Mouse (Mus musculus) activated CD4-positive, CD25-positive, alpha-beta regulatory T cell, adult 4 months (primary cell): ENCODE data around the gene Krtap9-1. TPM values are rescaled to one million over a fixed set of nuclear protein-coding genes. Genes with fewer than 3 reads are reported as not detected.
"Not testable (repeated sequence)": the region's sequence is repeated elsewhere in the genome, so short reads cannot be mapped to it uniquely, and the experiment has no call there.

Source experiments
- ATAC-seq: one replicate; pipeline ENCODE4 v1.8.0; 2017
- polyA plus RNA-seq, 2 experiments: library from polyadenylated mRNA; unstranded; fragments of 100-300 nt; shearing (Covaris generic); gene quantifications; one replicate each; pipeline ENCODE4 v1.2.1; 2017

Gene Krtap9-1
- not detected for polyA plus RNA-seq

DNA sequence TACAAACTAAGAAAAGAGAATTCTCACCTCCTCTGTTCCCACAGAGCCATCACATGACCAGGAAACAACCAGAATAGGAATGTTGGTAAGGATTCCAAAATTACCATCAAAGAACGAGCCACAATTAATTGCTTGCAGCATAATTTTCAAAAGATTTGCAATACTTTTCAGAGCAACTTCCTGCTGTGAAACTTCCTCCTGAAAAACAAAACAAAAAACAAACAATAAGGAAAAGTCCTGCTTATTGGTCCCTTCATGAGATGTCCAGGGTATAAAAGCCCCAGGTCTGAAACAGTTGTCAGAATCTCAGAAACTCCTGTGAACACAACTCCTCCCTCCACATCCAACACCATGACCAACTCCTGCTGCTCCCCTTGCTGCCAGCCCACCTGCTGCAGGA is at the start of gene Krtap9-1:
Gene Krtap9-1 (plus strand): TSS at position 301 of the 400 bp plus-strand sequence.
- not testable (repeated sequence) for ATAC-seq

DNA sequence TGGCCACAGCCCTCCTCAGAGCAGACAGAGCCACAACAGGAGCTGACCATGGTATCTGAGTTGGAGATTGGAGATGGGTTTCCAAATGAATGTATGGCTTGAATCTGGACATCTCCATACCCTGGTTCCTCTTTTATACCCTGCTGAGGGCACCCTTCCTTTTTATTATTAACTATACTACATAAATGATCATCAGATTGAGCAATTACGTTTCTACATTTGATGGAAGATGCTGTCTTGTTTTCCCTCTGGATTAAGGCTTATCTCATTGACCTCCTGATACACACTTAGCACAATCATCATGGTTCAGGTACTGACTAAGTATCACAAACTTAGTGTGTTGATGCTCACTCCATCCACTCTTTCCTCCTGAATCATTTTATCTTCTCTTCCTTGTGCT is 35.2 kb upstream of the Krtap9-1 start, which contains the start of gene 2300003K06Rik:
Gene 2300003K06Rik (minus strand): TSS at position 101 of the 400 bp plus-strand sequence.
- no peak for ATAC-seq

GRCm38 (mm10) chr11:99842185-99842584 is 31.0 kb upstream of the Krtap9-1 start:
- ATAC-seq: no peak

DNA sequence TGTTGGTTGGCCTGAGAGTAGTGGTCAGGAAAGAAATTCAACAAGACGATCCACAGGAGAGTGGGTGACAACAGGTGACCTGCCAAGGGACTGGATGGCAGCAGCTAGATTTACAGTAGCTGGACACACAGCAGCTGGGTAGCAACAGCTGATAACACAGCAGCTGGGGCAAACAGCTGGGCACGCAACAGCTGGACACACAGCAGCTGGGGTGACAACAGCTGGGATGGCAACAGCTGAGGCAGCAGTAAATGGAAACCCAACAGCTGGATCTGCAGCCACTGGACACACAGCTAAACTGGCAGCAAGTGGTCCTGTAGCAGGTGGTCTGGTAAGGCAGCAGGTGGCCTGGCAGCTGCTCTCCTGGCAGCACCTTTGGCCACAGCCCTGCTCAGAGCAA is 26.4 kb upstream of the Krtap9-1 start:
- no peak for ATAC-seq

DNA sequence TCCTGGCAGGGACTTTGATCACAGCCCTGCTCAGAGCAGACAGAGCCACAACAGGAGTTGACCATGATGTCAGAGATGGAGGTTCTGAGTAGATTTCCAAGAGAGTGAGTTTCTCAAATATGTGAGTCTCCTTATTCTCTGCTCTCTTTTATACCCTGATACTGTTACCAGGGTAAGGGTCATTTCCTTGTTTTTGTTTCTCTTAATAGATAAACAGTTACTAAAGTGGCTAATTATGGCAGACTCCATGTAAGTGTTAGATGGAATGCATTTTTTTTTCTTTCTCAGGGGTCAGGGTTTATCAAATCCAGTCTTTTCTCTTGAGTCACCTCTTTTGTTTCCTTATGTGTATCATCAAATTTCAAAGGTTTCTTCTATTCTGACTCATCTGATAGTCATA is 21.7 kb upstream of the Krtap9-1 start, which contains the start of gene Krtap4-16:
Gene Krtap4-16 (minus strand): TSS at position 101 of the 400 bp plus-strand sequence.
- ATAC-seq: no peak

- no peak for ATAC-seq
Observed at GRCm38 (mm10) chr11:99854121-99854520, 19.1 kb upstream of the Krtap9-1 start.

DNA sequence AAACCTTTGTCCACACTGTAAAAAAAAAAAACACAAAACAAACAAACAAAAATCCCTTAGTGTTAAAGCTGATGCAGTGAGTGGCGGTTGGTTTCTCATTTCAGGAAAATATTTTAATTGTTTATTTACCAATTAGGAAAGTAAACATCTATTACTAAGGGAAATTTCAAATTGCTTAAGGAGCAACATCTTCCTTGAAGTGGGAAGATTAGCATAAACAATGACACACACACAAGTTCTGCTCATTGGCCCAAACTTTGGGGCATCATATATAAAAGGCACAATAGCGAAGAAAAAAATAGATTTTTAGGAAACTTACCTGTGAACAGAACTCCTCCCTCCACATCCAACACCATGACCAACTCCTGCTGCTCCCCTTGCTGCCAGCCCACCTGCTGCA is 15.6 kb upstream of the Krtap9-1 start, which contains the start of gene Gm11568:
Gene Gm11568 (plus strand): TSS at position 301 of the 400 bp plus-strand sequence.
- no peak for ATAC-seq

DNA sequence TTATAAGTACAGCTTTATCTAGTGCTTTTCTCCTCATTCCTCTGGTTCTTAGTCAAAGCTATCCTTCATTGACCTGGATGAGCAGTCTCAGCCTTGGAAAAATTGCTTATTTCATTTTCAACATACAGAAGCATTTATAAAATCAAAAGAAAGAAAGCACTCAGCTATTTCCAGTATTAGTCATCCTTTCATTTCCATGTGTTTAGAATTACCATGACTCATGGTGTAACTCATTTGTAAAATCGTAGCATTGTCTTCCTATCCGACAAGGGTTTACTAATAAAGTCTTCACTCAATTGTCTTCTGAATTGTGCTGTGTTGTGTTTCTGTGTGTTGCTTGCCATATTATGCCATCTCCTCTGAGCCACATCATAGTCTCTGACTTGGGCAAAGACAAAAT is 14.4 kb upstream of the Krtap9-1 start:
- no peak for ATAC-seq

- not testable (repeated sequence) for ATAC-seq
Observed at GRCm38 (mm10) chr11:99864176-99864575, 9.0 kb upstream of the Krtap9-1 start, which contains the start of gene Gm11559. Gm11559 (plus strand) TSS chr11:99864476.

GRCm38 (mm10) chr11:99878887-99879286 is 5.7 kb downstream of the Krtap9-1 start, which contains the start of gene Gm11567:
Gm11567 (plus strand) TSS chr11:99879187.
- ATAC-seq: not testable (repeated sequence)

GRCm38 (mm10) chr11:99907620-99908019 is 34.4 kb downstream of the Krtap9-1 start, which contains the start of gene Krtap31-1:
Krtap31-1 (plus strand) TSS chr11:99907920.
- ATAC-seq: no peak

GRCm38 (mm10) chr11:99914451-99914850 is 41.3 kb downstream of the Krtap9-1 start, which contains the start of gene Gm11565:
Gm11565 (plus strand) TSS chr11:99914751.
- ATAC-seq: no peak

Other genes with a start within 250 kb of the Krtap9-1 start
- not detected for gene Krtap4-1, start 245.2 kb upstream of the Krtap9-1 start, polyA plus RNA-seq
- gene Krtap4-2, start 238.3 kb upstream of the Krtap9-1 start, polyA plus RNA-seq: not detected
- not detected for gene Krtap4-7, start 229.3 kb upstream of the Krtap9-1 start, polyA plus RNA-seq
- gene Gm11555, start 223.2 kb upstream of the Krtap9-1 start, polyA plus RNA-seq: not detected
- gene Gm11563, start 214.4 kb upstream of the Krtap9-1 start, polyA plus RNA-seq: not detected
- gene Krtap4-6, start 207.4 kb upstream of the Krtap9-1 start, polyA plus RNA-seq: not detected
- gene Gm14190, start 182.6 kb upstream of the Krtap9-1 start, polyA plus RNA-seq: not detected
- gene Gm14180, start 139.1 kb upstream of the Krtap9-1 start, polyA plus RNA-seq: not detected
- gene Gm11595, start 100.5 kb upstream of the Krtap9-1 start, polyA plus RNA-seq: not detected
- not detected for gene Krtap4-8, start 92.7 kb upstream of the Krtap9-1 start, polyA plus RNA-seq
- gene Krtap4-9, start 88.2 kb upstream of the Krtap9-1 start, polyA plus RNA-seq: not detected
- gene Gm11596, start 79.9 kb upstream of the Krtap9-1 start, polyA plus RNA-seq: not detected
- not detected for gene Gm11569, start 74.5 kb upstream of the Krtap9-1 start, polyA plus RNA-seq
- gene Gm11554, start 68.9 kb upstream of the Krtap9-1 start, polyA plus RNA-seq: not detected
- gene Krtap4-13, start 63.5 kb upstream of the Krtap9-1 start, polyA plus RNA-seq: not detected
- not detected for gene Gm11564, start 57.7 kb upstream of the Krtap9-1 start, polyA plus RNA-seq
- not detected for gene 2300003K06Rik, start 35.3 kb upstream of the Krtap9-1 start, polyA plus RNA-seq
- gene Krtap4-16, start 21.8 kb upstream of the Krtap9-1 start, polyA plus RNA-seq: not detected
- gene Gm11568, start 15.5 kb upstream of the Krtap9-1 start, polyA plus RNA-seq: not detected
- gene Gm11559, start 8.9 kb upstream of the Krtap9-1 start, polyA plus RNA-seq: not detected
- gene Gm11567, start 5.8 kb downstream of the Krtap9-1 start, polyA plus RNA-seq: not detected
- not detected for gene Krtap31-1, start 34.5 kb downstream of the Krtap9-1 start, polyA plus RNA-seq
- not detected for gene Gm11565, start 41.4 kb downstream of the Krtap9-1 start, polyA plus RNA-seq
- gene Krtap31-2, start 62.9 kb downstream of the Krtap9-1 start, polyA plus RNA-seq: not detected
- not detected for gene Krtap9-5, start 75.1 kb downstream of the Krtap9-1 start, polyA plus RNA-seq
- not detected for gene Krtap29-1, start 105.7 kb downstream of the Krtap9-1 start, polyA plus RNA-seq
- gene Krtap16-1, start 113.2 kb downstream of the Krtap9-1 start, polyA plus RNA-seq: not detected
- not detected for gene Krtap17-1, start 120.6 kb downstream of the Krtap9-1 start, polyA plus RNA-seq
- gene Krt33a, start 142.8 kb downstream of the Krtap9-1 start, polyA plus RNA-seq: not detected
- gene Krt33b, start 156.5 kb downstream of the Krtap9-1 start, polyA plus RNA-seq: not detected
- not detected for gene Krt34, start 168.2 kb downstream of the Krtap9-1 start, polyA plus RNA-seq
- not detected for gene Krt31, start 177.2 kb downstream of the Krtap9-1 start, polyA plus RNA-seq
- not detected for gene Krt32, start 214.8 kb downstream of the Krtap9-1 start, polyA plus RNA-seq
- gene Krt35, start 222.9 kb downstream of the Krtap9-1 start, polyA plus RNA-seq: not detected
- not detected for gene Krt36, start 232.2 kb downstream of the Krtap9-1 start, polyA plus RNA-seq
- not detected for gene Krt13, start 248.2 kb downstream of the Krtap9-1 start, polyA plus RNA-seq